Mouse (Mus musculus): Measurements from ENCODE around the gene Ccnk. TPM values are rescaled to one million over a fixed set of nuclear protein-coding genes. Genes with fewer than 3 reads are reported as not detected.

Gene Ccnk
- polyA plus RNA-seq, 1 experiment from 2014 or later, result 3.3 TPM

Other genes starting within 250 kb of the Ccnk start
- gene Bcl11b, start 176.0 kb upstream of the Ccnk start, polyA plus RNA-seq (2015; fragmentation: Nextera tagmentation; extraction: Ambion mirVana), result 3.4 and 5.2 TPM in 2 replicates
- 84.3 and 87.2 TPM in 2 replicates for gene Setd3, start 265 bp upstream of the Ccnk start, polyA plus RNA-seq (2015; fragmentation: Nextera tagmentation; extraction: Ambion mirVana)
- gene Ccdc85c, start 95.8 kb downstream of the Ccnk start, polyA plus RNA-seq (2015; fragmentation: Nextera tagmentation; extraction: Ambion mirVana), result 4.9 and 6.1 TPM in 2 replicates
- gene Hhipl1, start 126.7 kb downstream of the Ccnk start, polyA plus RNA-seq (2015; fragmentation: Nextera tagmentation; extraction: Ambion mirVana), result 0.89 and 1.0 TPM in 2 replicates
- gene Cyp46a1, start 154.8 kb downstream of the Ccnk start, polyA plus RNA-seq (2015; fragmentation: Nextera tagmentation; extraction: Ambion mirVana), result 6.3 and 6.6 TPM in 2 replicates
- gene Eml1, start 191.4 kb downstream of the Ccnk start, polyA plus RNA-seq (2015; fragmentation: Nextera tagmentation; extraction: Ambion mirVana), result 107 and 117 TPM in 2 replicates

Measured in lung, embryonic 15.5 days (tissue).